Mouse (Mus musculus): ENCODE results near the gene Ostc.

DNA sequence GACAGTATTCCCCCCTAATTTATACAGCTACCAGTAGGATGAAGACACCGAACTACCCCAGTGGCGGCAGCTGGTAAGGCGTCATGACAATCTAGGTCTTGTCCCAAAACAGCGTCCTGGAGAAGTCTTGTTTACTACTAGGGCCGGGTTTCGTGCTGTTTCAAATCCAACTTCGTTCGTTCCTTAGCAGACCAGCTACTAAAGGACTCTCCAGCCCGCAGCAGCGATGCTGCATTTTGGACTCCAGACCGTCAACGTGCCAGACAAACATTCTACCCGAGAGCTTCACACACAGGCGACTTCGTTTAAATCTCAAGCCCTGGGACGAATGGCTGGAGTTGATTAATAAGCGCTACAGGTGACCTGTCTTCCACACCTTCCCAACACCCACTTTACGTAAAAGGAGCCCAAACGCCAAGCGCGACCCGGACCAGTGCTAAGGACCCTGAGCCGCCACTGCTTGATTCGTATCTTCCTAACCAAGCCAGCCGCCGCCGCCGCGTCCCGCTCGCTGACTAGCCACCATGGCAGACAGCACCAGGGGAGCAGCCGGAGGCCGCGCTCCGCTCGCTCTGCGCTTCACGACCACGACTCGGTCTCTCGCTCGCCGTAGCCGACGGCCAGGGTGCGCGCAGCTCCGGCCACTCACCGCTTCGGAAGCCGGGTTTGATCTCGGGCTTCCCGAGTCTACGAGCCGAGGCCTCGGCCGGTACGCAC is 20.4 kb upstream of the Ostc start:
- TF ChIP-seq POLR2A (IDR thresholded peaks at IDR 0.05; ENCODE audit: borderline replicate concordance, low read depth, low read length): no peak
- TF ChIP-seq CTCF (IDR thresholded peaks at IDR 0.05; ENCODE audit: low read depth, low read length): no peak

Data from bone marrow macrophage, adult 2 months (primary cell).